Mouse (Mus musculus): ENCODE measurements around the gene Ky.

DNA sequence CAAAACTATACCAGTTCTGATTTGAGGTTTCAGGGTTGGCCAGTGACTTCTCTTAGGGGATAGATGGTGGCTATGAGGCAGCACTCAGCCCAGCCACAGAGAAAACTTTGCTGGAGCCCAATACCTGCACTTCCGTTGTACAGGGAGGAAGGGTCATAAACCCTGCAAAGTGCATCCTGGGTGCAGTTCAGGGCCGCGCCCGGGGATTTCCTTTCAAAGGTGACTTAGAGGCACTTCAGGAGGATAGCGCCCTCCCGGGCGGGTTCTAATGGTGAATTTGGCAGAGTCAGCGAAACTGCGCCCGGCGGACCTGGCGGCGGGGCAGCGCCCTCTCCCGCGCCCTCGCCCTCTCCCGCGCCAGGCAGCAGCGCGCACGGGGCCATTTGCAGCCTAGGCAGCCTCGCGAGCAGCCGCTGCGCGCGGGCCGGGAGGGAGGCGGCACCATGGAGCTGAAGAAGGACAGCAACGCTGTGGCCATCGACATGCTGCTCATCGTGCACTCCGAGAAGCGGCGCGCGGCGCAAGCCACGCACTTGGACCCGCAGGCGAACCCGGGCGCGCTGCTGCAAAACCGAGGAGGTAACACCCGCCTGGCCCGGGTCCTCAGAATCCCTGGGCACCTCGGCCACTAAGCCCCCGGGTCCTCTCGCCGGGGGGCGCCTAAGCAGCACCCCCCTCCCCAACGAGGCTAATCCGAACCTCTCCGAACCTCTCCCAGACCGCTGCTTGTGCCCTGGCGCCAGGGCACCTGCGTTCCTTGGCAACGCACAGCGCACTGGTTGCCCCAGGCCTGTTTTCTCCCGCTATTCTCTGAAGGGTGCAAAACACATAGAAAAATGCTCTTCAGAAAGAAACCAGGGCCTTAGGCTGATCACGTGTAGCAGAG, at the start of gene Ky:
- no peak for TF ChIP-seq CTCF (IDR thresholded peaks at IDR 0.05; ENCODE audit: extremely low read depth, insufficient read depth, insufficient read length, insufficient replicate concordance)
- no peak for TF ChIP-seq POLR2A (IDR thresholded peaks at IDR 0.05; ENCODE audit: low read depth, low read length)

Measured in spleen, adult 2 months (tissue).